Mouse (Mus musculus) left cerebral cortex, postnatal 14 days (tissue): Measurements from ENCODE around the gene Cyb5rl. TPM values are rescaled to one million over a fixed set of nuclear protein-coding genes. Genes with fewer than 3 reads are reported as not detected.

Experiments
- DNase-seq, 2 experiments: peaks; one replicate each; pipeline ENCODE4 v3.0.0; 2021 to 2022; ENCODE audit warnings: low spot score in 2 of 2, mixed read lengths in 1 of 2
- intact Hi-C: fragments of 180-260 bp; cut with DNase I; formaldehyde crosslinking; loops from one replicate; pipeline ENCODE4 v1.15.1; 2025
- total RNA-seq, 2 experiments: library from RNA; stranded (reverse); gene quantifications; 2 replicates each; pipeline ENCODE4 v1.2.3; 2021

The Cyb5rl gene
- total RNA-seq, 2 experiments from 2014 or later: 4.6 to 7.7 TPM

- no peak for DNase-seq
- intact Hi-C loops: no loop called here
These were observed 8.4 kb upstream of the Cyb5rl start for GRCm38 (mm10) chr4:107058346-107058745.

- DNase-seq: no peak
- intact Hi-C loops: no loop called here
These were observed 8.0 kb upstream of the Cyb5rl start for GRCm38 (mm10) chr4:107058781-107059180.

- DNase-seq: no peak
- intact Hi-C loops: no loop called here
These were observed 5.2 kb upstream of the Cyb5rl start for GRCm38 (mm10) chr4:107061560-107061959.

- intact Hi-C loops: no loop called here
- DNase-seq: no peak
These were observed 3.6 kb upstream of the Cyb5rl start for GRCm38 (mm10) chr4:107063214-107063613.

- intact Hi-C loops: loop anchor here (5.0 kb wide), 2 partner anchors 98 to 227 kb away; no protein-coding TSS in a partner anchor
These were observed 2.2 kb upstream of the Cyb5rl start for GRCm38 (mm10) chr4:107064394-107065098.

GRCm38 (mm10) chr4:107067151-107067840, 508 bp downstream of the Cyb5rl start:
- peak in 1 of 2 experiments; percentile 38 for DNase-seq
- intact Hi-C loops: loop anchor here (5.0 kb wide), 2 partner anchors 95 to 230 kb away; no protein-coding TSS in a partner anchor

More at GRCm38 (mm10) chr4:107064394-107065098, 2.2 kb upstream of the Cyb5rl start:
- DNase-seq: no peak

GRCm38 (mm10) chr4:107072343-107072742, 5.6 kb downstream of the Cyb5rl start:
- DNase-seq: no peak
- intact Hi-C loops: no loop called here

GRCm38 (mm10) chr4:107075456-107075855, 8.7 kb downstream of the Cyb5rl start:
- intact Hi-C loops: no loop called here
- DNase-seq: peak; percentile 27 to 40

- intact Hi-C loops: no loop called here
- no peak for DNase-seq
These were observed 12.1 kb downstream of the Cyb5rl start for GRCm38 (mm10) chr4:107078894-107079293.

DNA sequence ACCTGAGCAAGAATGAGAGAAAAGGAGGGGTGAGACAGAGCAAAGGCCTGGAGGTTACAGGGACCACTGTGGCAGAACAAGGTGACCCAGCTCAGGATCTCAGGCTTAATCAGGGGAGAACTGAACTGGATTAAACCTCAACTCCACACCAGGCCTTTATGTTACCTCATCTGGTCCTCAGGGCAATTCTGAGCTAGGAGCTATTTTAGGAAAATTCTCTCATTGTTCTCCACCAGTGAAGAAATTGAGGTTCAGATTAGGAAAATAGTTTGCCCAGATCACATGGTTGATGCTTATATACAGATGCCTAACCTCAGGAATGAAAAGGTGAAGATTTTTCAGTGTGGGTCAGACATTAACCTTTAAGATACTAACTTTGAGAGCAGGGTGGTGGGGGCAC, 12.9 kb downstream of the Cyb5rl start:
- intact Hi-C loops: no loop called here
- DNase-seq: no peak

GRCm38 (mm10) chr4:107082185-107082584, 15.4 kb downstream of the Cyb5rl start:
- no peak for DNase-seq
- intact Hi-C loops: no loop called here

- intact Hi-C loops: no loop called here
- DNase-seq: no peak
These were observed 16.3 kb downstream of the Cyb5rl start for GRCm38 (mm10) chr4:107083126-107083525.

- DNase-seq: peak in 1 of 2 experiments; percentile 42
- intact Hi-C loops: no loop called here
These were observed 17.6 kb downstream of the Cyb5rl start for GRCm38 (mm10) chr4:107084343-107084742.

GRCm38 (mm10) chr4:107084858-107085257, 18.1 kb downstream of the Cyb5rl start:
- intact Hi-C loops: no loop called here

DNA sequence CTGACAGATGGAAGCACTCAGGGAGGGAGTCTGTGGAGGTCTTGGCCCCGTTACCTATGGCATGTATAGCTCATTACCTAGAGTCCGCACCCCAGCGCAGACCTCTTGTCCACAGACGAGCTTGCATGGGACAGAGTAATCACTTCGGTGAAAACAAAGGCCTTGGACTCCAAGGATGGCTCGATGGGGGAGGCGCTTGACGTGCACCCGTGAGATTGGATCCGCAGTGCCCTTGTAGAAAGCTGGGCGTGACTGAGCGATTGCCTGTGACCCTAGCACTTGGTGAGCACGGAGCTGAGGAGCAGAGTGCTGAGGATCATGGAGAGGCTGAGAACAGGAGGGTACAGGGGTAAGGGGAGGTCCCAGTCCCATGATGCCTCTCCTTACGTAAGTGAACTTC, 24.9 kb downstream of the Cyb5rl start:
- DNase-seq: no peak
- intact Hi-C loops: no loop called here

More at GRCm38 (mm10) chr4:107084858-107085257, 18.1 kb downstream of the Cyb5rl start:
- DNase-seq: peak; percentile 81 to 92

DNA sequence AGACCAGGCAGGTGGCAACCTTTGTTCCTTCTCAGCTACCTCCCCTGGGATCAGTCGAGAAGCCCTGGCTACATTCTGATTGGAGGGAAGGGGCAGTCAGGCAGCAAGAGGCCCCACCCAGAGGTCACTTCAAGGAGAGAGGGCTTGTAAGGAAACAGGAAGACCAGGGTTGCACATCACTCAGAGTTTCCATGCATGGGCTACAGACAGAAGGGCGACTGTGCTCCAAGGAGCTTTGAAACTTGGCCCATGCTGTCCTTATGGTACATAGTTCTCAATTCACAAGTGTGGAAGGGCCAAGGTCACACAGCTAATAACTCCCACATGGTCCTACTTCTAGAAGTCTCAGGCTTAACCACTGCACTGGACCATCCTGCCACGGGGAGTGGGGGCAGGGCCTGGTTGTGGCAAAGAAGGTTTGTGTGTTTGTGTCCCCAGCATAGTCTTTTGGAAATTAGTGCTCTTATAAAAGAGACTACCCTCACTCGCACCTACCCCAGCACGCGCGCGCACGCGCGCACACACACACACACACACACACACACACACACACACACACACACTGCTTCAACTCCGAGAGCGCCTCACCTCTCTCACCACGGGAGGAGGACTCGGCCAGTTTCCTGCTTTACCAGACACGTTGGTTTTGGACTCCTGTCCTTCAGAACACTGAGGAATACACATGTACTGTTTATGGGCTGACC, 27.8 kb downstream of the Cyb5rl start:
- DNase-seq: no peak
- intact Hi-C loops: no loop called here

DNA sequence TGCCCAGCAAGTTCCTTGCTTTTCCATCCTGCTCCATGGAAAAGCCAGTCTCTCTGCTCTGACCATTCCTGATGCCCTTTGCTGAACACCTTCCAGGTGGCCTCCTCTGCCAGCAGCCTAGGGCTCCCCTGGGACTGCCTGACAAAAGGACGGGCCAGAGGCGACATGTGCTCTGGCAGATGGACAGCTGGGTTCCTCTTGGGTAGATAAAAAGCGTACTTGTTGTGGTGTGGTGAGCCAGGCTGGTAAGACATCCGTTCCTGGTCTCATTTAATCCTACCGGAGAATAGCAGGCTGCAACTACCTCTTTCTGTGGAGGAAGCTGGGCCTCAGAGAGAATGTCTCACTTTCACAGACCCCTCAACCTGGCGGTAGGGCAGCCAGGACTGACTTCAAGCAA, 29.3 kb downstream of the Cyb5rl start:
- intact Hi-C loops: no loop called here
- no peak for DNase-seq

DNA sequence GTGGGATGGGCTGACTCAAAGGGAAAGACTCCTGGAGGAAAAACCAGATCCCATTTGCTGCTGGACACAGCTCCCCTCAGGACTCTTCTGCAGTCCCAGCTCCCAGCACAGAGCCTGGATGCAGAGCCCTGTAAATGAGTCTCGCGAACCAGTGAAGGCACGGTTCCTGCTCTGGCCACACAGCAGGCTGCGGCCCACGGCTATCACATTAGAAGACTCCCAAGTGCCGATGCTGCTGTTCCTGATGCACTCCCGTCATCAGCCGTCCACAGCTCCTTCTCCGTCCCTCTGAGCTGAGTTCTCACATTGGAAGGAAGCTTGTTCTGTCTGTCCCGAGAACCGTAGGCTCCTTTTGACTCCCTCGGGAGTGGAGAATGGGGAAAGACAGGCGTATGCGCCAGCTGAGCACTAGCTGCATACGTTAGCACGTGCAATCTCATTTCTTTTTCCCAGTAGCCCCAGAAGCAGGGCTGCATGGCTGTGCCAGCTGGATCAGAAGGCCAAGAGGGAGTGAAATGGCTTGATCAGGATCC, 30.1 kb downstream of the Cyb5rl start, which contains the start of gene Cdcp2:
Cdcp2 (plus strand) TSS at position 51 of the 533 bp plus-strand sequence.
- intact Hi-C loops: no loop called here
- no peak for DNase-seq

DNA sequence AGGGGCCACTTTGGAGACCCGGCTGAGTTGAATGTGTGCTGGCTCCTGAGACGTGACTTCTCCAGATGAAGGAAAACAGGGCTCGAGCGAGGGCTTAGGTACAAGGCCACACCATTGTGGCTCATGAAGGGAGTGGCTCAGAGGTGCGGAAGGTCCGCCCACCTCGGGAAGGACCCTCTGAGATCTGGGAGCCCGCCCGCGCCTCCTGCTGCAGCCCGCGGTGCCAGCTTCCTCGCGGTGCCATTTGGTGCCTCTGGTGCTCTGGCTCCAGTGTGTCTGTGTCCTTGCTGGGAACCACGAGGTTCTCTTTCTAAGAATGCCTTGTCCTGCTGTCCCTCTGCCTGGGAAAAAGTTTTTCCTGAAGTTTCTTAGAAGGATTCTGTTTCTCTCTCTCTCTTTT, 31.1 kb downstream of the Cyb5rl start:
- intact Hi-C loops: no loop called here

DNA sequence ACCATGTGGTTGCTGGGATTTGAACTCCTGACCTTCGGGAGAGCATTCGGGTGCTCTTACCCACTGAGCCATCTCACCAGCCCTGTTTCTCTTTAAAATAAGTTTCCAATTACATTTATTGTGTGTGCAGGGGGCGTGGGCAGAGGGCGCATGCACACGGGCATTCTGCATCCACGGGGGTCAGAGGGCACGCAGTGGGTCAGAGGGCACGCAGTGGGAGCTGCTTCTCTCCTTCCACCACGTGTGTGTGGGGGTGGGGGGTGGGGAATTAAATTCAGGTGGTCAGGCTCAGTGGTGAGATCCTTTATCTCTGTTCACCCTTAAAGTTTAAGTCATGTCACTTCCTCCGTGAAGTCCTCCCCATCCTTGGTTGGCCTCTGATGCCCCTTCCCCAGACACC, 31.6 kb downstream of the Cyb5rl start:
- DNase-seq: no peak
- intact Hi-C loops: no loop called here

More for the DNA sequence above, 31.1 kb downstream of the Cyb5rl start:
- DNase-seq: no peak
